Mouse (Mus musculus) lung, embryonic 14.5 days (tissue): ENCODE measurements at regions not wholly inside any gene's neighbourhood (a gene's known extent, or its start where the extent isn't known, plus 50 kb on each side); places are given as distances from the start of the nearest gene placed in this dataset.

Experiments used
- ATAC-seq: fragments of 200-750 bp; cut with Nextera tagmentation; 2 replicates; pipeline ENCODE4 v1.8.0; 2017; ENCODE audit warnings: mild to moderate bottlenecking, moderate TSS enrichment, moderate library complexity; ENCODE audit not compliant: insufficient read depth
- DNase-seq: peaks from one replicate; pipeline ENCODE4 v3.0.0-alpha.2; 2015
- H3K27ac ChIP-seq: fragments of 300-500 bp; sonication (generic); 2 replicates; pipeline ENCODE4 v1.5.1; 2014; ENCODE audit warnings: low read depth, mild to moderate bottlenecking, moderate library complexity
- H3K27me3 ChIP-seq: fragments of 300-500 bp; sonication (generic); 2 replicates; pipeline ENCODE4 v1.6.1; 2014; ENCODE audit warnings: low read length, control low read depth; ENCODE audit not compliant: insufficient read depth
- H3K36me3 ChIP-seq: fragments of 300-500 bp; sonication (generic); 2 replicates; pipeline ENCODE4 v1.6.1; 2014; ENCODE audit warnings: control low read depth; ENCODE audit not compliant: insufficient read depth
- H3K4me1 ChIP-seq: fragments of 300-500 bp; sonication (generic); 2 replicates; pipeline ENCODE4 v1.6.1; 2014; ENCODE audit warnings: antibody characterized with exemption, control low read depth; ENCODE audit not compliant: insufficient read depth
- H3K4me2 ChIP-seq: fragments of 300-500 bp; sonication (generic); 2 replicates; pipeline ENCODE4 v1.6.1; 2014; ENCODE audit warnings: mild to moderate bottlenecking
- H3K4me3 ChIP-seq: fragments of 300-500 bp; sonication (generic); 2 replicates; pipeline ENCODE4 v1.5.1; 2014; ENCODE audit warnings: low read depth, low read length
- H3K9ac ChIP-seq: fragments of 300-500 bp; sonication (generic); 2 replicates; pipeline ENCODE4 v1.6.1; 2014
- H3K9me3 ChIP-seq: fragments of 300-500 bp; sonication (generic); 2 replicates; pipeline ENCODE4 v1.6.1; 2016; ENCODE audit warnings: low read depth, low read length, control low read depth
- CTCF ChIP-seq: IDR thresholded peaks from 2 replicates; pipeline ENCODE4 v1.5.1; 2016; ENCODE audit warnings: antibody characterized with exemption, low read depth
- WGBS: fragments of 180-500 bp; shearing (Covaris S2); extraction: QIAGEN DNeasy Blood & Tissue Kit; methylation state at CpG from one replicate; pipeline ENCODE4 v1.1.7; 2014; 5-methylcytosine and 5-hydroxymethylcytosine counted together

DNA sequence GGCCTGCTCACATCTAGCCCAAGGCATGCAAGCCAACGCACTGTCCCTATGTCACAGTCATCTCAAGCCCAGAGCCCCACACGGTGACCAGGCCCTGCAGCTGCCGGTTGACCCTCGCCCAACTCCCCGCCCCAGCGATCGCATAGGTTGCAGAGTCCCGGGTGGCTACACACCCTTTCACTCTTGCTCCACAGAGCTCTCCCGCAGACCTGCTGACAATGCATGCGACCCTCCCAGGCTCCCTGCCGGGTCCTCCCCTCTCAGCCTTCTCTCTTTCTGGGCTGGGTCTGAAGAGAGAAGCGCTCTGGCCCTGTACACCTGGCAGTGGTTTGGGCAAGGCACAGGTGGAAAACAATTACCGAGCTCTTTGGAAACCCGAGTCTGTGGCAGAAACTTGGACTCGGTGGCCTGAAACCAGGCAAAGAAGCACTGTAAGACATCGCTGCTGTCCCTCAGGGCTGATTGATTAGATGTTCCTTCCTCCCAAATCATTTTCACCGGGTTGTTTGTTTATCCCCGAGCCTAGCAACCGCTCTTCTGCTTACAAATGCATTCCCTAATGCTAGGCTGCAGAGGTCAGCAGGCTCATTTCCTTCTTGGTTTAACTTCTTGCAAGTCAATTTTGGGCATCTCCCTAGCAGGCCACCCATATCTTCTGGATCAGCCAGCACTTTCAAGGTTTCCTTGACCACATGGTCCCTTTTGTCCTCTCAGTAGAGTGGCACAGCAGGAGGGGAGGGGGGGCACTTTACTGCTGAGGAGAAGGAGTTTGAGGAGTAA is 219.2 kb upstream of the Tmem45b start:
- WGBS = 14% methylated on average over 19 of the region's 19 CpGs
- no peaks in the 10 kb centered on the region for H3K36me3 ChIP-seq
- DNase-seq (peak; percentile 70), ATAC-seq (peak; percentile 57)
- no peak for TF ChIP-seq CTCF
- no peak overlapping the region for H3K4me3 ChIP-seq
- no peak overlapping the region for H3K27ac ChIP-seq
- H3K9ac ChIP-seq = no peak overlapping the region
- no peaks in the 10 kb centered on the region for H3K9me3 ChIP-seq
- H3K4me1 ChIP-seq = peaks cover 24% of the 10 kb centered on the region
- H3K27me3 ChIP-seq = no peaks in the 10 kb centered on the region
- peak overlapping the region; percentile 36; the same call in 1 of the 2 replicates for H3K4me2 ChIP-seq

DNA sequence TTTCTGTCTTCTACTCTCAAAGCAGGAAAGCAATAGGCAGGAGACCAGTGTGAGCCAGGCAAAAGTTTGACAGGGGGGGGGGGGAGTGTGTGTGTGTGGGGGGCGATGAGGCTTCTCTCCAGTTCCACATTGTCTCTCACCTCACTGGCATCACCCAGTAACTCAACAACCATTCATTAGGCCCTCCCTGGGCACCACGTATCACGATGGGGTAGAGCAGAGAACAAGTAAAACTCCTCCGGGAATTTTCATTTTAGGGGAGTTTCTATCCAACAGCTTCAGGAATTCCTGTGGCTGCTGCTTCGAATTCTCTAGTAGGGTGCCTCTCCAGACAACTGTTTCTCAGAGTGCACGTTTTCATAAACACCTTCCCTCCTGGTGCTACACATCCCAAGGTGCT is 218.6 kb upstream of the Tmem45b start:
- Histone ChIP-seq H3K9ac (no peak overlapping the region), H3K27ac (no peak overlapping the region), H3K4me1 (peaks cover 18% of the 10 kb centered on the region), H3K36me3 (no peaks in the 10 kb centered on the region), H3K9me3 (no peaks in the 10 kb centered on the region), H3K27me3 (no peaks in the 10 kb centered on the region), H3K4me3 (no peak overlapping the region), H3K4me2 (no peak overlapping the region)
- no peak for TF ChIP-seq CTCF
- 29% methylated on average over 6 of the region's 6 CpGs for WGBS
- DNase-seq (no peak), ATAC-seq (no peak; the same call in 1 of the 2 replicates)

DNA sequence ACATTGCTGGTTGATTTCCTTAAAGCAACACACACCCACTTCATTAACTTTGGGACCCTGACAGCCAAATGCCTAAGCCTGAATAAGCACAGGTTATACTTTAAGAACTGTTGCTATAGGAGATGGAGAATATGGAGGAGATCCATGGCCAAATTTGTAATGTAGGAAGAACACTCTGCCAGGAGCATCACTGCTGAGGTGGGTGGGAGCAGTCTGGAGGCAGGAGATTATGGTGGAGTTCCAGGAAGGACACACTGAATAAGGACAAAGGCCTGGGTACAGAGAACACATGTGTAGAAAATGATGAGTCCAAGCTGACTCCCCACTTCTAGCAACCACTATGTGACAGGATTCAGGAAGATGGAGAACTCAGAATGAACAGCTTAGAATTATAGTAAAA is 212.9 kb upstream of the Tmem45b start:
- H3K27me3 ChIP-seq = no peaks in the 10 kb centered on the region
- DNase-seq (no peak), ATAC-seq (no peak)
- no peak overlapping the region for H3K27ac ChIP-seq
- no peak overlapping the region for H3K4me3 ChIP-seq
- H3K4me2 ChIP-seq = no peak overlapping the region
- H3K9me3 ChIP-seq = no peaks in the 10 kb centered on the region
- no peaks in the 10 kb centered on the region for H3K4me1 ChIP-seq
- no peaks in the 10 kb centered on the region for H3K36me3 ChIP-seq
- no peak for TF ChIP-seq CTCF
- no peak overlapping the region for H3K9ac ChIP-seq

DNA sequence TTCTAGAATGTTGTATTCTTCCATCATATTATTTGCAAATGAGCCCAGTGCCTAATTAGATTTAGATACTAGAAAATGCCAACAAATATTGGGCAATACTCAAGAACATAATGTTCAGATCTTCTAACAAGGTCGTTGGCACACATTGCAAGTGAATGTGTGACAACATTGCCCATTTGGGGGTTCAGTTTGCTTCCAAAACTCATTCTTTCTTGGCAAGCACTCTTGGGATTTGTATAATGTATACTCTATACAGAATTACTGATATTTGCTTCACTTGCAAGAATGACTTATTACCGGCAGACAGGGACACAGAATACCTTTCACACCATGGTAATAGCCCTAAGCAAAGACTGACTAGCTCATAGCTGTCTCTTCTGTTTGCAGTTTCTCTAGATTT is 194.8 kb upstream of the Tmem45b start:
- 67% methylated on average over 2 of the region's 2 CpGs for WGBS
- no peaks in the 10 kb centered on the region for H3K4me1 ChIP-seq
- TF ChIP-seq CTCF = no peak
- H3K4me2 ChIP-seq = no peak overlapping the region
- DNase-seq (no peak), ATAC-seq (no peak)
- H3K9me3 ChIP-seq = no peaks in the 10 kb centered on the region; the same call in 1 of the 2 replicates
- no peak overlapping the region for H3K27ac ChIP-seq
- no peaks in the 10 kb centered on the region for H3K36me3 ChIP-seq
- no peak overlapping the region for H3K4me3 ChIP-seq
- H3K9ac ChIP-seq = no peak overlapping the region
- no peaks in the 10 kb centered on the region for H3K27me3 ChIP-seq

DNA sequence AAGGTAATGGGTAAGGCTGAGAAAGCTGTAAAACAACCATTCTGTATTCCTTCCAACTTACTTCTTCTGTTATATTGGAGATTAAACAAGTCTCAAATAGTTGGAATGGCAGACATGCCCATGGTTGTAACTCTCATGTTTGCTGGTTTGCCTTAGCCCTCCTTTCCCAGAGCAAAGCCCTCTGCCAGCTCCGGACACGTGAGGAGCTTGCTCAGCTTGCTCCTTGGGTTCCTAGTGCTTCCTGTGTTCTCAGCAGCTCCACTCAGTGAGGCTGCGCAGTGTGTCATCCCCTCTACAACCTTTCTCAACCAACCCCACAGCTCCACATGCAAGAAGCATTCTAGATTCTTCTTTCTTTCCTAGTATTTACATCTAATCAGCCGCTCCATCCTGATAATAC is 193.3 kb upstream of the Tmem45b start:
- Histone ChIP-seq H3K9ac (no peak overlapping the region), H3K4me2 (no peak overlapping the region), H3K4me3 (no peak overlapping the region), H3K9me3 (no peaks in the 10 kb centered on the region; the same call in 1 of the 2 replicates), H3K4me1 (no peaks in the 10 kb centered on the region), H3K27ac (no peak overlapping the region), H3K27me3 (no peaks in the 10 kb centered on the region), H3K36me3 (no peaks in the 10 kb centered on the region)
- DNase-seq = no peak
- 87% methylated on average over 4 of the region's 4 CpGs for WGBS
- ATAC-seq = no peak
- TF ChIP-seq CTCF = no peak

DNA sequence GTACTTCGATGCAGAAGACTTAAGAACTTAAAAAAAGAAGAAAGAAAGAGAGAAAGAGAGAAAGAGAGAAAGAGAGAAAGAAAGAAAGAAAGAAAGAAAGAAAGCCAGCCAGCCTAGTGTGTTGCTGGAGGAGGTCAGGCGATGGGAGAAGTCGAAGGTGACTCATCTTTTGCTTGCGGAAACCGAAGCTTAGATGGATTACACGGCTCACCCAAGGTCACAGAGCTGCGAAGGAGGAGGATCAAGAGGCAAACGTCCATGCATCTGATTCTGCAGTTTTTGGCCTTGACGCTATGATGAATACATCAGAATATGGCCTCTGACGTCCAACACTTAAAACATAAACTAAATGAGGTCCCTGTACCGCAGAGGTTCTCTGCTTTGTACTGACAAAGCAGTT is 192.4 kb upstream of the Tmem45b start:
- Histone ChIP-seq H3K27ac (no peak overlapping the region), H3K4me1 (no peaks in the 10 kb centered on the region), H3K9ac (no peak overlapping the region), H3K27me3 (no peaks in the 10 kb centered on the region), H3K4me3 (no peak overlapping the region), H3K9me3 (no peaks in the 10 kb centered on the region; the same call in 1 of the 2 replicates), H3K4me2 (no peak overlapping the region), H3K36me3 (no peaks in the 10 kb centered on the region)
- 38% methylated on average over 11 of the region's 11 CpGs for WGBS
- DNase-seq = no peak
- no peak for TF ChIP-seq CTCF
- no peak for ATAC-seq

DNA sequence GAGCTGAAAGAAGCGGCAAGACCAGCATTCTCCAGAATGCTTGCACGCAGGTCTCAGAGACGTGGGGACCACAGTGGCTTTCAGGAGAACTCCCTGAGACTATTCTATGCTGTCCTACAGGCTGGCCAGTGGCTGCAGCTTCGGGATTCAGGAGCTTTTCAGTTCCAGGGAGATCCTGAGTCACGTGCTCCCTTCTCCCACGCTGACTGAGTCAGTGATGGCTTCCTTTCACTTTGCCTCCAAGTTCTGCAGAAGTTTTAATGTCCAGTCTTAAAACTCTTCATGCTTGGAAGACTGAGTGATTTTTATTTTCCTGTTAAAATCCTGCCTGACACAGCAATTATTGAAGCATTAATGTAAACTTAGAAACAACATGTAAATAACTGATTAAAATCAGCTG is 190.5 kb upstream of the Tmem45b start:
- H3K27me3 ChIP-seq = no peaks in the 10 kb centered on the region
- H3K4me1 ChIP-seq = no peaks in the 10 kb centered on the region
- no peak overlapping the region for H3K4me3 ChIP-seq
- WGBS = 75% methylated on average over 6 of the region's 6 CpGs
- ATAC-seq (no peak), DNase-seq (no peak)
- no peak overlapping the region for H3K9ac ChIP-seq
- TF ChIP-seq CTCF = no peak
- no peak overlapping the region for H3K27ac ChIP-seq
- no peaks in the 10 kb centered on the region; the same call in 1 of the 2 replicates for H3K9me3 ChIP-seq
- H3K4me2 ChIP-seq = no peak overlapping the region
- no peaks in the 10 kb centered on the region for H3K36me3 ChIP-seq

DNA sequence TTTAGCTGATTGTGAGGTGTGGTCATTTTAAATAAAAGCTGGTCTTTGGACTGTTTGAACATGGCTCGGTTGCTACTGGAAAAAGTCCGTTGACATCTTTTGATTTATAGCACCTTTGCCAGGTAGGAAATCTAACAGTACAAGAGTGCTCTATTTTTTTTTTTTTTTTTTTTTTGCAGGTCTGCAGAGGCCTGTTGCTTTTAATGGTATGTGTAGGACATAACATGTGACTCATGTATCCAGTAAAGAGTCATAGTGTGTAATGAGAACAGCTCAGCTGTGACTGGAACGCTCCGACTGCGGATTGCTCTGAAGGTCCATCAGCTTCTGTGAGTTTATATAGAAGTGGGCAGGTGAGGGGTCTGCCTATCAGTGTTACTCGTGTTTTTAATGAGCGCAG is 190.0 kb upstream of the Tmem45b start:
- no peak overlapping the region for H3K4me2 ChIP-seq
- no peak overlapping the region for H3K4me3 ChIP-seq
- TF ChIP-seq CTCF = no peak
- no peak overlapping the region for H3K9ac ChIP-seq
- H3K27me3 ChIP-seq = no peaks in the 10 kb centered on the region
- no peaks in the 10 kb centered on the region for H3K4me1 ChIP-seq
- no peak overlapping the region for H3K27ac ChIP-seq
- H3K9me3 ChIP-seq = no peaks in the 10 kb centered on the region; the same call in 1 of the 2 replicates
- no peaks in the 10 kb centered on the region for H3K36me3 ChIP-seq
- ATAC-seq (no peak), DNase-seq (no peak)
- WGBS = 72% methylated on average over 7 of the region's 7 CpGs
